Mouse (Mus musculus): ENCODE measurements around the gene Fzd7. TPM values are rescaled to one million over a fixed set of nuclear protein-coding genes. Genes with fewer than 3 reads are reported as not detected.

Gene Fzd7
- polyA plus RNA-seq, 1 experiment from 2014 or later, result 2.9 TPM

GRCm38 (mm10) chr1:59444127-59444660, 38.0 kb upstream of the Fzd7 start:
- Histone ChIP-seq H3K4me2 (ENCODE audit: low read depth, low read length) (no peak overlapping the region), H3K9ac (ENCODE audit: low read length) (no peak overlapping the region), H3K36me3 (ENCODE audit: control insufficient read depth, insufficient read depth) (no peaks in the 10 kb centered on the region), H3K9me3 (replicated peaks; ENCODE audit: control insufficient read depth, low read length) (no peaks in the 10 kb centered on the region), H3K4me3 (ENCODE audit: low read length) (no peak overlapping the region), H3K27ac (ENCODE audit: low read length) (no peak overlapping the region), H3K27me3 (ENCODE audit: control insufficient read depth, insufficient read depth, low read length) (no peaks in the 10 kb centered on the region; the same call in 1 of the 2 replicates), H3K4me1 (ENCODE audit: control insufficient read depth, insufficient read depth, low read length) (no peaks in the 10 kb centered on the region)
- ATAC-seq (replicated peaks; ENCODE audit: extremely low read depth, insufficient read depth, low FRiP score), result no peak
- 61% methylated on average over 3 of the region's 3 CpGs for WGBS

GRCm38 (mm10) chr1:59445242-59445641, 37.0 kb upstream of the Fzd7 start:
- 77% methylated on average over 5 of the region's 5 CpGs for WGBS
- Histone ChIP-seq H3K4me3 (ENCODE audit: low read length) (no peak overlapping the region), H3K9me3 (replicated peaks; ENCODE audit: control insufficient read depth, low read length) (no peaks in the 10 kb centered on the region), H3K36me3 (ENCODE audit: control insufficient read depth, insufficient read depth) (no peaks in the 10 kb centered on the region), H3K27ac (ENCODE audit: low read length) (no peak overlapping the region), H3K4me2 (ENCODE audit: low read depth, low read length) (no peak overlapping the region), H3K27me3 (ENCODE audit: control insufficient read depth, insufficient read depth, low read length) (no peaks in the 10 kb centered on the region; the same call in 1 of the 2 replicates), H3K9ac (ENCODE audit: low read length) (no peak overlapping the region), H3K4me1 (ENCODE audit: control insufficient read depth, insufficient read depth, low read length) (no peaks in the 10 kb centered on the region)
- no peak for ATAC-seq (replicated peaks; ENCODE audit: extremely low read depth, insufficient read depth, low FRiP score)

- H3K9ac ChIP-seq (ENCODE audit: low read length), result no peak overlapping the region
- 52% methylated on average over 11 of the region's 11 CpGs for WGBS
- H3K9me3 ChIP-seq (replicated peaks; ENCODE audit: control insufficient read depth, low read length), result peaks cover 3% of the 10 kb centered on the region
- no peaks in the 10 kb centered on the region for H3K36me3 ChIP-seq (ENCODE audit: control insufficient read depth, insufficient read depth)
- H3K27me3 ChIP-seq (ENCODE audit: control insufficient read depth, insufficient read depth, low read length), result no peaks in the 10 kb centered on the region; the same call in 1 of the 2 replicates
- 0 out of 2 replicates have a peak overlapping the region, but pooled peaks have one; percentile 24 for H3K27ac ChIP-seq (ENCODE audit: low read length)
- no peak for ATAC-seq (replicated peaks; ENCODE audit: extremely low read depth, insufficient read depth, low FRiP score)
- no peak overlapping the region for H3K4me3 ChIP-seq (ENCODE audit: low read length)
- no peaks in the 10 kb centered on the region for H3K4me1 ChIP-seq (ENCODE audit: control insufficient read depth, insufficient read depth, low read length)
- peak overlapping the region; percentile 18; the same call in 1 of the 2 replicates for H3K4me2 ChIP-seq (ENCODE audit: low read depth, low read length)
Observed at GRCm38 (mm10) chr1:59448497-59449270, 33.5 kb upstream of the Fzd7 start.

GRCm38 (mm10) chr1:59449423-59449822, 32.8 kb upstream of the Fzd7 start:
- no peaks in the 10 kb centered on the region for H3K4me1 ChIP-seq (ENCODE audit: control insufficient read depth, insufficient read depth, low read length)
- peaks cover 3% of the 10 kb centered on the region for H3K9me3 ChIP-seq (replicated peaks; ENCODE audit: control insufficient read depth, low read length)
- no peak overlapping the region; the same call in 1 of the 2 replicates for H3K27ac ChIP-seq (ENCODE audit: low read length)
- H3K4me2 ChIP-seq (ENCODE audit: low read depth, low read length), result peak overlapping the region; percentile 18; the same call in 1 of the 2 replicates
- no peak overlapping the region for H3K9ac ChIP-seq (ENCODE audit: low read length)
- WGBS, result 32% methylated on average over 11 of the region's 11 CpGs
- no peaks in the 10 kb centered on the region; the same call in 1 of the 2 replicates for H3K27me3 ChIP-seq (ENCODE audit: control insufficient read depth, insufficient read depth, low read length)
- no peaks in the 10 kb centered on the region for H3K36me3 ChIP-seq (ENCODE audit: control insufficient read depth, insufficient read depth)
- ATAC-seq (replicated peaks; ENCODE audit: extremely low read depth, insufficient read depth, low FRiP score), result no peak
- H3K4me3 ChIP-seq (ENCODE audit: low read length), result no peak overlapping the region

- Histone ChIP-seq H3K4me1 (ENCODE audit: control insufficient read depth, insufficient read depth, low read length) (no peaks in the 10 kb centered on the region), H3K27ac (ENCODE audit: low read length) (no peak overlapping the region), H3K9ac (ENCODE audit: low read length) (no peak overlapping the region), H3K36me3 (ENCODE audit: control insufficient read depth, insufficient read depth) (no peaks in the 10 kb centered on the region), H3K4me2 (ENCODE audit: low read depth, low read length) (no peak overlapping the region), H3K27me3 (ENCODE audit: control insufficient read depth, insufficient read depth, low read length) (no peaks in the 10 kb centered on the region; the same call in 1 of the 2 replicates), H3K9me3 (replicated peaks; ENCODE audit: control insufficient read depth, low read length) (peaks cover 3% of the 10 kb centered on the region), H3K4me3 (ENCODE audit: low read length) (no peak overlapping the region)
- 79% methylated on average over 11 of the region's 11 CpGs for WGBS
- no peak for ATAC-seq (replicated peaks; ENCODE audit: extremely low read depth, insufficient read depth, low FRiP score)
Observed at GRCm38 (mm10) chr1:59450896-59451295, 31.3 kb upstream of the Fzd7 start.

- no peaks in the 10 kb centered on the region for H3K36me3 ChIP-seq (ENCODE audit: control insufficient read depth, insufficient read depth)
- no peaks in the 10 kb centered on the region for H3K4me1 ChIP-seq (ENCODE audit: control insufficient read depth, insufficient read depth, low read length)
- peaks cover 3% of the 10 kb centered on the region for H3K9me3 ChIP-seq (replicated peaks; ENCODE audit: control insufficient read depth, low read length)
- WGBS, result 34% methylated on average over 9 of the region's 9 CpGs
- no peak overlapping the region for H3K4me3 ChIP-seq (ENCODE audit: low read length)
- no peak overlapping the region for H3K27ac ChIP-seq (ENCODE audit: low read length)
- no peak overlapping the region for H3K9ac ChIP-seq (ENCODE audit: low read length)
- H3K27me3 ChIP-seq (ENCODE audit: control insufficient read depth, insufficient read depth, low read length), result peaks cover 2% of the 10 kb centered on the region; the same call in 1 of the 2 replicates
- no peak for ATAC-seq (replicated peaks; ENCODE audit: extremely low read depth, insufficient read depth, low FRiP score)
- H3K4me2 ChIP-seq (ENCODE audit: low read depth, low read length), result no peak overlapping the region
Observed at GRCm38 (mm10) chr1:59451584-59451983, 30.6 kb upstream of the Fzd7 start.

- ATAC-seq (replicated peaks; ENCODE audit: extremely low read depth, insufficient read depth, low FRiP score), result no peak
- H3K27ac ChIP-seq (ENCODE audit: low read length), result 0 out of 2 replicates have a peak overlapping the region, but pooled peaks have one; percentile 25
- whole genome bisulfite sequencing, result 18% methylated on average over 3 of the region's 3 CpGs
Observed at GRCm38 (mm10) chr1:59456825-59457224, 25.4 kb upstream of the Fzd7 start.

GRCm38 (mm10) chr1:59457873-59458272, 24.4 kb upstream of the Fzd7 start:
- ATAC-seq (replicated peaks; ENCODE audit: extremely low read depth, insufficient read depth, low FRiP score), result no peak; the same call in 1 of the 2 replicates
- Histone ChIP-seq H3K9ac (ENCODE audit: low read length) (no peak overlapping the region), H3K27ac (ENCODE audit: low read length) (no peak overlapping the region), H3K36me3 (ENCODE audit: control insufficient read depth, insufficient read depth) (no peaks in the 10 kb centered on the region), H3K4me1 (ENCODE audit: control insufficient read depth, insufficient read depth, low read length) (peaks cover 2% of the 10 kb centered on the region; the same call in 1 of the 2 replicates), H3K27me3 (ENCODE audit: control insufficient read depth, insufficient read depth, low read length) (0 out of 2 replicates have a peak, but pooled peaks cover 2% of the 10 kb centered on the region), H3K9me3 (replicated peaks; ENCODE audit: control insufficient read depth, low read length) (no peaks in the 10 kb centered on the region), H3K4me3 (ENCODE audit: low read length) (no peak overlapping the region), H3K4me2 (ENCODE audit: low read depth, low read length) (no peak overlapping the region)
- WGBS, result 71% methylated on average over 4 of the region's 4 CpGs

More at GRCm38 (mm10) chr1:59456825-59457224, 25.4 kb upstream of the Fzd7 start:
- no peak overlapping the region for H3K4me2 ChIP-seq (ENCODE audit: low read depth, low read length)
- H3K9me3 ChIP-seq (replicated peaks; ENCODE audit: control insufficient read depth, low read length), result peaks cover 3% of the 10 kb centered on the region
- 0 out of 2 replicates have a peak, but pooled peaks cover 2% of the 10 kb centered on the region for H3K27me3 ChIP-seq (ENCODE audit: control insufficient read depth, insufficient read depth, low read length)
- H3K36me3 ChIP-seq (ENCODE audit: control insufficient read depth, insufficient read depth), result no peaks in the 10 kb centered on the region
- peaks cover 2% of the 10 kb centered on the region; the same call in 1 of the 2 replicates for H3K4me1 ChIP-seq (ENCODE audit: control insufficient read depth, insufficient read depth, low read length)
- no peak overlapping the region for H3K9ac ChIP-seq (ENCODE audit: low read length)
- no peak overlapping the region for H3K4me3 ChIP-seq (ENCODE audit: low read length)

- no peaks in the 10 kb centered on the region for H3K36me3 ChIP-seq (ENCODE audit: control insufficient read depth, insufficient read depth)
- H3K4me3 ChIP-seq (ENCODE audit: low read length), result no peak overlapping the region
- H3K9ac ChIP-seq (ENCODE audit: low read length), result no peak overlapping the region
- 0 out of 2 replicates have a peak, but pooled peaks cover 3% of the 10 kb centered on the region for H3K27me3 ChIP-seq (ENCODE audit: control insufficient read depth, insufficient read depth, low read length)
- ATAC-seq (replicated peaks; ENCODE audit: extremely low read depth, insufficient read depth, low FRiP score), result no peak
- no peaks in the 10 kb centered on the region for H3K9me3 ChIP-seq (replicated peaks; ENCODE audit: control insufficient read depth, low read length)
- no peak overlapping the region for H3K27ac ChIP-seq (ENCODE audit: low read length)
- H3K4me2 ChIP-seq (ENCODE audit: low read depth, low read length), result no peak overlapping the region
- H3K4me1 ChIP-seq (ENCODE audit: control insufficient read depth, insufficient read depth, low read length), result peaks cover 2% of the 10 kb centered on the region; the same call in 1 of the 2 replicates
- WGBS, result 26% methylated on average over 8 of the region's 8 CpGs
Observed at GRCm38 (mm10) chr1:59458886-59459285, 23.3 kb upstream of the Fzd7 start.
